Mouse (Mus musculus): ENCODE data around the gene Tcerg1l.

The Tcerg1l gene

GRCm38 (mm10) chr7:138357475-138357874, 40.1 kb downstream of the Tcerg1l start:
- no peak for DNase-seq (ENCODE audit: low spot score)

GRCm38 (mm10) chr7:138356655-138357449, 40.7 kb downstream of the Tcerg1l start:
- DNase-seq (ENCODE audit: low spot score), result no peak

- no peak for DNase-seq (ENCODE audit: low spot score)
Observed at GRCm38 (mm10) chr7:138345451-138345850, 52.1 kb downstream of the Tcerg1l start.

- DNase-seq (ENCODE audit: low spot score), result no peak
Observed at GRCm38 (mm10) chr7:138338451-138338850, 59.1 kb downstream of the Tcerg1l start.

GRCm38 (mm10) chr7:138337946-138338345, 59.6 kb downstream of the Tcerg1l start:
- no peak for DNase-seq (ENCODE audit: low spot score)

- no peak for DNase-seq (ENCODE audit: low spot score)
Observed at GRCm38 (mm10) chr7:138332504-138333168, 64.9 kb downstream of the Tcerg1l start.

- no peak for DNase-seq (ENCODE audit: low spot score)
Observed at GRCm38 (mm10) chr7:138331266-138331665, 66.3 kb downstream of the Tcerg1l start.

- DNase-seq (ENCODE audit: low spot score), result no peak
Observed at GRCm38 (mm10) chr7:138328637-138329036, 68.9 kb downstream of the Tcerg1l start.

- DNase-seq (ENCODE audit: low spot score), result no peak
Observed at GRCm38 (mm10) chr7:138326760-138327159, 70.8 kb downstream of the Tcerg1l start.

- DNase-seq (ENCODE audit: low spot score), result no peak
Observed at GRCm38 (mm10) chr7:138313733-138314132, 83.8 kb downstream of the Tcerg1l start.

- DNase-seq (ENCODE audit: low spot score), result no peak
Observed at GRCm38 (mm10) chr7:138306126-138306525, 91.4 kb downstream of the Tcerg1l start.

- DNase-seq (ENCODE audit: low spot score), result no peak
Observed at GRCm38 (mm10) chr7:138284790-138285189, 112.7 kb downstream of the Tcerg1l start.

GRCm38 (mm10) chr7:138275263-138275662, 122.3 kb downstream of the Tcerg1l start:
- DNase-seq (ENCODE audit: low spot score), result no peak

- no peak for DNase-seq (ENCODE audit: low spot score)
Observed at GRCm38 (mm10) chr7:138271328-138271727, 126.2 kb downstream of the Tcerg1l start.

- no peak for DNase-seq (ENCODE audit: low spot score)
Observed at GRCm38 (mm10) chr7:138269386-138269785, 128.1 kb downstream of the Tcerg1l start.

GRCm38 (mm10) chr7:138267976-138268646, 129.4 kb downstream of the Tcerg1l start:
- DNase-seq (ENCODE audit: low spot score), result peak; percentile 58

- DNase-seq (ENCODE audit: low spot score), result no peak
Observed at GRCm38 (mm10) chr7:138248612-138249011, 148.9 kb downstream of the Tcerg1l start.

GRCm38 (mm10) chr7:138248176-138248575, 149.4 kb downstream of the Tcerg1l start:
- DNase-seq (ENCODE audit: low spot score), result peak; percentile 55

- no peak for DNase-seq (ENCODE audit: low spot score)
Observed at GRCm38 (mm10) chr7:138246684-138247083, 150.8 kb downstream of the Tcerg1l start.

- DNase-seq (ENCODE audit: low spot score), result no peak
Observed at GRCm38 (mm10) chr7:138242229-138242628, 155.3 kb downstream of the Tcerg1l start.

- DNase-seq (ENCODE audit: low spot score), result no peak
Observed at GRCm38 (mm10) chr7:138237708-138238225, 159.8 kb downstream of the Tcerg1l start.

- DNase-seq (ENCODE audit: low spot score), result no peak
Observed at GRCm38 (mm10) chr7:138224252-138224651, 173.3 kb downstream of the Tcerg1l start.

- DNase-seq (ENCODE audit: low spot score), result peak; percentile 92
Observed at GRCm38 (mm10) chr7:138222951-138223350, 174.6 kb downstream of the Tcerg1l start.

Measured in MN1 (cell line).